Mouse (Mus musculus) megakaryocyte-erythroid progenitor cell, adult 5 weeks (primary cell): Measurements from ENCODE around the gene Gm20379. TPM values are rescaled to one million over a fixed set of nuclear protein-coding genes. Genes with fewer than 3 reads are reported as not detected.

Experiments
- polyA plus RNA-seq: library from polyadenylated mRNA; stranded (reverse); fragments of >175 nt; gene quantifications from 2 replicates; pipeline ENCODE4 v1.2.3, GENCODE M21; 2012

Gene Gm20379
- polyA plus RNA-seq: not detected in 2 replicates

GRCm38 (mm10) chr13:92305680-92306079 is at the start of gene Gm20379:
Gm20379 (plus strand) TSS chr13:92305980.

GRCm38 (mm10) chr13:92354456-92355271 is 48.9 kb downstream of the Gm20379 start, which contains the start of the genes Dhfr and Msh3:
Dhfr (plus strand) TSS chr13:92354726.
Msh3 (minus strand) TSS chr13:92355003.

Other genes with a start within 250 kb of the Gm20379 start
- 0.06 and 0.18 TPM in 2 replicates for gene Rasgrf2, start 174.3 kb upstream of the Gm20379 start, polyA plus RNA-seq
- gene Dhfr, start 48.7 kb downstream of the Gm20379 start, polyA plus RNA-seq: 1.1 and 1.4 TPM in 2 replicates
- gene Msh3, start 49.0 kb downstream of the Gm20379 start, polyA plus RNA-seq: 18.6 and 27.8 TPM in 2 replicates
- gene Ankrd34b, start 119.9 kb downstream of the Gm20379 start, polyA plus RNA-seq: 0.03 TPM in 1 of 2 replicates, not detected in the other
- 0.22 and 0.34 TPM in 2 replicates for gene Fam151b, start 178.0 kb downstream of the Gm20379 start, polyA plus RNA-seq
- 0.61 and 1.2 TPM in 2 replicates for gene Zfyve16, start 224.9 kb downstream of the Gm20379 start, polyA plus RNA-seq